Mouse (Mus musculus): ENCODE results near the gene Cabp4. TPM values are rescaled to one million over a fixed set of nuclear protein-coding genes. Genes with fewer than 3 reads are reported as not detected.

Cabp4 gene
- polyA plus RNA-seq, 1 experiment from 2014 or later, result not detected

DNA sequence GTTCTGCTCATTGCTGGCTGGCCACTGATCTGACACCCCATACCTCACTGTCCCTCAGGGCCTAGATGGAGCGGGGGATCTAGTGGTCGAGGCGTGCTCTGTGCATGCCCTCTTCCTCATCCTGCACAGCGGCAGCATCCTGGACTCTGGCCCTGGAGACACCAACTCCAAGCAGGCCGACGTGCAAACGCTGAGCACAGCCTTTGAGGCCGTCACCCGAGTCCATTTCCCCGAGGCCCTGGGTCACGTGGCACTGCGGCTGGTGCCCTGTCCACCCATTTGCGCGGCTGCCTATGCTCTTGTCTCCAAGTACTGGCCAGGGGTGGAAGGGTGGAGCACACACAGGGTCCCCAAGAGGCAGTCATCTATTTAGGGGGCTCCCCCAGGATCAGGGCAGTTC, 37.2 kb downstream of the Cabp4 start:
- Histone ChIP-seq H3K27me3 (replicated peaks) (peaks cover 22% of the 10 kb centered on the region), H3K9ac (no peak overlapping the region), H3K4me1 (no peaks in the 10 kb centered on the region), H3K9me3 (no peaks in the 10 kb centered on the region), H3K27ac (replicated peaks) (no peak overlapping the region), H3K36me3 (peaks cover 57% of the 10 kb centered on the region), H3K4me2 (no peak overlapping the region), H3K4me3 (no peak overlapping the region)
- no peak for ATAC-seq (ENCODE audit: extremely low read depth, insufficient number of reproducible peaks, low FRiP score, low TSS enrichment)
- WGBS, result 82% methylated on average over 14 of the region's 14 CpGs

DNA sequence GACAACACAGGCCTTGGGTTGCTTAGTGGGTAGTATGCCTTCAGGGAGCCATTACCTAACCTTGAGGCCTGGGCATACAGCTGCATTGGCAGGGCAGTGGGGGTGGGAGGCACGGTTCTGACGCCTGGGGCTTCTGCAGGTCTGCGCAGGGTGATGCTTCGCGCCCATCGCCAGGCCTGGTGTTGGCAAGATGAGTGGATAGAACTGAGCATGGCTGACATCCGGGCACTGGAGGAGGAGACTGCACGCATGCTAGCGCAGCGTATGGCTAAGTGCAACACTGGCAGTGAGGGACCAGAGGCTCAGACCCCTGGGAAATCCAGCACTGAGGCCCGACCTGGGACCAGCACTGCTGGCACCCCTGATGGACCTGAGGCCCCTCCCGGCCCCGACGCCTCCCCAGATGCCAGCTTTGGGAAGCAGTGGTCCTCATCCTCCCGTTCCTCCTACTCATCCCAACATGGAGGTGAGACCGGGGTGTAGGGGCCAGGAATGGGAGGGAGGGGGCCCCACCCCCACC, 39.1 kb downstream of the Cabp4 start:
- peaks cover 38% of the 10 kb centered on the region for H3K27me3 ChIP-seq (replicated peaks)
- H3K9ac ChIP-seq, result no peak overlapping the region
- H3K4me1 ChIP-seq, result peaks cover 17% of the 10 kb centered on the region
- no peak overlapping the region for H3K4me3 ChIP-seq
- H3K9me3 ChIP-seq, result no peaks in the 10 kb centered on the region
- no peak overlapping the region for H3K27ac ChIP-seq (replicated peaks)
- peaks cover 47% of the 10 kb centered on the region for H3K36me3 ChIP-seq
- no peak overlapping the region for H3K4me2 ChIP-seq
- ATAC-seq (ENCODE audit: extremely low read depth, insufficient number of reproducible peaks, low FRiP score, low TSS enrichment), result no peak
- WGBS, result 78% methylated on average over 16 of the region's 16 CpGs

DNA sequence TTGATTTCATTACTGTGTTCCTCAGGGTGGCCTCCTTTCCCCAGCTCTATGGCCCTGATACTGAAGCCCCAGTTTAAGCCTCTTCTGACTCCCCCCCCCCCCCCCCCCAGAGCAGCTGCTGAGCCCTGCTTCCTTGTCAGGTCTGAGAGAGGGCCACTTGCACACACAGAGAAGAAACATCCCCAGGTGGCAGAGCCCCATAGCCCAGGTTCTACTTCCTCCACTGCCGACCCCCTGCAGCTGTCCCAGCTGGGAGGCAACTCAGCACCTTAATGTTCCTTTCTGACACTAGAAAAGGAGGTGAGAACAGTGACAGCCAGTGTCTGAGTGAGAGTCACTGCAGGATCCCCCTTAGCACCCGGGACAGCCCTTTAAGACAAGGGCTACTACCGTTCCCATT, 40.0 kb downstream of the Cabp4 start:
- Histone ChIP-seq H3K9ac (no peak overlapping the region), H3K27me3 (replicated peaks) (peaks cover 38% of the 10 kb centered on the region), H3K36me3 (peaks cover 44% of the 10 kb centered on the region), H3K27ac (replicated peaks) (no peak overlapping the region), H3K9me3 (no peaks in the 10 kb centered on the region), H3K4me2 (no peak overlapping the region), H3K4me1 (peaks cover 25% of the 10 kb centered on the region), H3K4me3 (no peak overlapping the region)
- ATAC-seq (ENCODE audit: extremely low read depth, insufficient number of reproducible peaks, low FRiP score, low TSS enrichment), result no peak
- WGBS, result 41% methylated on average over 3 of the region's 3 CpGs

DNA sequence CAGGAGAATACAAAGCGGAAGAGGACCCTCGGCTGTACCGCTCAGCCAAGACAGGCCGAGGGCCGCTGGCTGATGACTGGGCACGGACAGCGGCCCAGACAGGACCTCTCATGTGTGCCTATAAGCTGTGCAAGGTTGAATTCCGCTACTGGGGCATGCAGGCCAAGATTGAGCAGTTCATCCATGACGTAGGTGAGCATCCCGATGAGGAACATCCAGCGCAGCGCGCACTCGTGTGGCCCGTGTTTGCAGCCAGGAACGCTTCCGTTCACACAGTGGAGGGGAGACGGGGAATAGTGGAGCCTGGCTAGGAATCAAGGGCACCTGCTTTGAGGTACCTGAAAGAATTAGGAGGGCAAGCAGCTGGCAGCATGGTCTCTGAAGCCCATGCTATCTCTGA, 40.5 kb downstream of the Cabp4 start:
- 91% methylated on average over 18 of the region's 18 CpGs for WGBS
- H3K4me2 ChIP-seq, result no peak overlapping the region
- peaks cover 30% of the 10 kb centered on the region for H3K4me1 ChIP-seq
- no peak for ATAC-seq (ENCODE audit: extremely low read depth, insufficient number of reproducible peaks, low FRiP score, low TSS enrichment)
- no peak overlapping the region for H3K9ac ChIP-seq
- H3K27ac ChIP-seq (replicated peaks), result no peak overlapping the region
- peaks cover 38% of the 10 kb centered on the region for H3K27me3 ChIP-seq (replicated peaks)
- H3K9me3 ChIP-seq, result no peaks in the 10 kb centered on the region
- H3K36me3 ChIP-seq, result peaks cover 44% of the 10 kb centered on the region
- no peak overlapping the region for H3K4me3 ChIP-seq

DNA sequence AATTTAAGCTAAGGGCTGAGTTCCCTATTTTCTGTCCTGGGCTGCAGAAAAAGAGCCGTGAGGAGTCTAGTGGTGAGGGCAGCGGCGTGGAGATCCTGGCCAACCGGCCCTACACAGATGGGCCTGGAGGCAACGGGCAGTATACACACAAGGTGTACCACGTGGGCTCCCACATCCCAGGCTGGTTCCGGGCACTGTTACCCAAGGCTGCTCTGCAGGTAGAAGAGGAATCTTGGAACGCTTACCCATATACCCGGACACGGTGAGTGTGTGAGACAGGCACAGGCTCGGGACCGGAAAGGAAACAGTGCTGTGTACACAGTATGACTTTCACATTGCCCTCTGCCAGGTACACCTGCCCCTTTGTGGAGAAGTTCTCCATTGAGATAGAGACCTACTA, 41.2 kb downstream of the Cabp4 start:
- ATAC-seq (ENCODE audit: extremely low read depth, insufficient number of reproducible peaks, low FRiP score, low TSS enrichment), result no peak
- peaks cover 40% of the 10 kb centered on the region for H3K36me3 ChIP-seq
- H3K27ac ChIP-seq (replicated peaks), result no peak overlapping the region
- 90% methylated on average over 12 of the region's 12 CpGs for WGBS
- no peaks in the 10 kb centered on the region for H3K9me3 ChIP-seq
- H3K27me3 ChIP-seq (replicated peaks), result peaks cover 38% of the 10 kb centered on the region
- H3K4me3 ChIP-seq, result no peak overlapping the region
- peaks cover 37% of the 10 kb centered on the region for H3K4me1 ChIP-seq
- no peak overlapping the region for H3K9ac ChIP-seq
- H3K4me2 ChIP-seq, result no peak overlapping the region

DNA sequence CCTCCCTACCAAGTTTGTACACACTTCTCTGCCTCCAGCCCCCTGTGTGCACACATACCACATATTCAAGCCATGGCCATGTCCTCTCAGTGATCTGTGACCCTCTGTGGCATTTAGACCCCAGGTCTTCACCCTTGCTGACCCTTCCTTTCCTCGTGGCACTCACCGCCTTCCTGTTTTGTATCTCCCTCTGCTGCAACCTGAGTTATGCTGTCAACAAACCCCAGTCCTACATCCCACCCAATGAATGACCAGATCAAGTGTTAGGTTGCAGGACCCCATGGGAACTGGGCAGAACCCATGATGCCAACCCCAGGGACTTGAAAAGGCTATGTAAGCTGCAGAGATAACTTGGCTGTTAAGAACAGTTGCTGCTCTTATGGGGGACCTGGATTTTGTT, 41.8 kb downstream of the Cabp4 start:
- Histone ChIP-seq H3K4me1 (peaks cover 40% of the 10 kb centered on the region), H3K36me3 (peaks cover 37% of the 10 kb centered on the region), H3K9ac (no peak overlapping the region), H3K4me2 (no peak overlapping the region), H3K27me3 (replicated peaks) (peaks cover 38% of the 10 kb centered on the region), H3K9me3 (no peaks in the 10 kb centered on the region), H3K27ac (replicated peaks) (no peak overlapping the region), H3K4me3 (no peak overlapping the region)
- 80% methylated on average over 2 of the region's 2 CpGs for WGBS
- no peak for ATAC-seq (ENCODE audit: extremely low read depth, insufficient number of reproducible peaks, low FRiP score, low TSS enrichment)

DNA sequence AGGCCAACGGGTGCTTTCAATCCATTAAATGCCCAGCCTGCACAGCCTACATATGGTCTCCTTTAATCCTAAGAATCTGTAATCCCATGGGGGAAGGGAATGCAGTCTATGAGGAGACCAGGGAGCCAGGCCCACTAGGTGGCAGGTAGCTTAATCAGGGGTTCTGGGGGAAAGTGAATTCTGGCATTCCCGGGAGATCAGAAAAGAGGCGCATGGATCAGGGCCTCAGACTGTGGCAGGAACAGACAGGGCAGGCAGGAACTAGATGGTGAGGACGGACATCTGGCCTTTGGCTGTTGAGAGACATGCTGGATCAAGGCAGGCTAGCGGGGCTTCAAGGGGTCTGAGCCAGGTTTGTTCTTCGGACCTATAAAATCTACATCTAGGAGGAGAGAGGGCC, 42.4 kb downstream of the Cabp4 start:
- peaks cover 31% of the 10 kb centered on the region for H3K36me3 ChIP-seq
- peak overlapping the region; percentile 89 for H3K4me2 ChIP-seq
- no peaks in the 10 kb centered on the region for H3K9me3 ChIP-seq
- H3K27me3 ChIP-seq (replicated peaks), result peaks cover 38% of the 10 kb centered on the region
- no peak overlapping the region for H3K27ac ChIP-seq (replicated peaks)
- H3K9ac ChIP-seq, result peak overlapping the region; percentile 83; the same call in 1 of the 2 replicates
- no peak for ATAC-seq (ENCODE audit: extremely low read depth, insufficient number of reproducible peaks, low FRiP score, low TSS enrichment)
- 67% methylated on average over 6 of the region's 6 CpGs for WGBS
- H3K4me1 ChIP-seq, result peaks cover 43% of the 10 kb centered on the region
- H3K4me3 ChIP-seq, result peak overlapping the region; percentile 64; the same call in 1 of the 2 replicates

DNA sequence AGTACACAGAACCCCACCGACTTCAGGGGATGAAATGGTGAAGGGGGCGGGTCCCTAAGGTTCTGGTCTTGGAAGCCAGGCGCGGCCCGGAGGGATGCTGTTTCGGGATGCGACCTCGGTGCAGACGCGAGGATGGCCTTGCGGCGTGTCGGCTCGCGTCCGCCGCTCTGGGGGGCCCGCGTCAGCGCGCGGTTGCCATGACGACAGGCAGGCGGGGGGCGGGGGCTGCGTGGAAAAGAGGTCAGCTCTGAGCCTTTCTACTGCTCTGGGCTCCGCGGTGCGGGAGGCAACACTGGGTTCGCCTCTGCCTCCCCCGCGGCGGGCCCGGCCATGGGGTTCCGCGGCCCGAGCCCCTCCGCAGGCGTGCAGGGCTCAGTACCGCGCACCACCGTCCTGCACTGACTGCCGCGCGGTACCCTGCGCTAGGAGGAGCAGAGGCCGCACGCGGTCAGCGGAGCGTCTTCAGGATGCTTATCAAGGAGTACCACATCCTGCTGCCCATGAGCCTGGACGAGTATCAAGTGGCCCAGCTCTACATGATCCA, 43.0 kb downstream of the Cabp4 start:
- no peak for ATAC-seq (ENCODE audit: extremely low read depth, insufficient number of reproducible peaks, low FRiP score, low TSS enrichment)
- WGBS, result 1% methylated on average over 52 of the region's 52 CpGs
- H3K9ac ChIP-seq, result peak overlapping the region; percentile 83
- peak overlapping the region; percentile 89 for H3K4me2 ChIP-seq
- H3K27ac ChIP-seq (replicated peaks), result no peak overlapping the region
- peaks cover 24% of the 10 kb centered on the region for H3K36me3 ChIP-seq
- peaks cover 38% of the 10 kb centered on the region for H3K27me3 ChIP-seq (replicated peaks)
- peaks cover 49% of the 10 kb centered on the region for H3K4me1 ChIP-seq
- no peaks in the 10 kb centered on the region for H3K9me3 ChIP-seq
- peak overlapping the region; percentile 64 for H3K4me3 ChIP-seq

DNA sequence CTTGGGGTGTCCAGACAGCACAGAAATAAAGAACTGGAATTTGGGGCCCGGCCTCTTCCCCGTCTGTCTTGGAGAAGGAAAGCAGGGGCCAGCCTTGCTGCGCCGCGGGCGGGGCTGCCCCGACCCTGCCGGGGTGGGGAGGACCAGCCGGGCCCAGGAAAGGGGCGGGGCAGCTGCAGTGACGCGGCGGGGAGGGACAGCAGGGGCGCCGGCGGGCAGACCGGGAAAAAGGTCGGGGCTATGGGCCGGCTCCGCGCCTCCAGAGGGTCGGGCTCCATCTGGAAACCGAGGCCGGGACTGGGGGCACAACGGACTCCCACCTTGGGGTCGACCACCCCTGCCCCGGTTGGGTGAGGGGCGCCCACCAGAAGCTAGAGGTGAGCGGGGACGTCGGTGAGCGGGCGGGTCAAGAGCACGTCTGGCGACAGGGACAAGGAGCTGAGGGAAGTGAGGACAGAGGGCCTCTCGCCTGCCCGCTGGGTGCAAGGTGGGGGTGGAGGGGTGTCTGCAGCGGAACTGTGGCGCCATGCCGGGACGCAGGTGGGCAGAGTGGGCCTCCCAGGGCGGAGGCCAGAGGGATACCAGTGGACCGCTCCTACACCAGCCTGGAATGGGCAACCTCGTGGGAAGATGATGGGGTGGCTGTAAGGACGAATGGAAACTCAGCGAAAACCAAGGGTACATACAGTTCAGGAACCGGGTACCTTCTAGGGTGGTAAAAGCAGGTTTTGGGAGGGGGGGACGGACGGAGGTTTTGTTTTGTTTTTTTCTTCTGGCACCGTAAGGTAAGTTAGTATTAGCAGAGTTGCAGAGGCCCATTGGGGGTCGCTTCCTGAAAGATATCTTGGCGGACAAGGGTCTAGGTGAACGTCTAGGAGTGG, 43.8 kb downstream of the Cabp4 start, which contains the start of gene Pitpnm1:
Pitpnm1 (plus strand) TSS at position 162 of the 881 bp plus-strand sequence.
- ATAC-seq (ENCODE audit: extremely low read depth, insufficient number of reproducible peaks, low FRiP score, low TSS enrichment), result peak; percentile 27; the same call in 1 of the 2 replicates
- under 1% methylated on average over 53 of the region's 53 CpGs for WGBS
- Histone ChIP-seq H3K27ac (replicated peaks) (peak within 1 kb of the TSS; percentile 43), H3K4me2 (peak within 1 kb of the TSS; percentile 89), H3K27me3 (replicated peaks) (peaks cover 38% of the 10 kb centered on the region), H3K4me3 (peak within 1 kb of the TSS; percentile 64), H3K4me1 (peaks cover 49% of the 10 kb centered on the region), H3K9ac (peak within 1 kb of the TSS; percentile 83), H3K36me3 (peaks cover 17% of the 10 kb centered on the region; the same call in 1 of the 2 replicates), H3K9me3 (no peaks in the 10 kb centered on the region)

DNA sequence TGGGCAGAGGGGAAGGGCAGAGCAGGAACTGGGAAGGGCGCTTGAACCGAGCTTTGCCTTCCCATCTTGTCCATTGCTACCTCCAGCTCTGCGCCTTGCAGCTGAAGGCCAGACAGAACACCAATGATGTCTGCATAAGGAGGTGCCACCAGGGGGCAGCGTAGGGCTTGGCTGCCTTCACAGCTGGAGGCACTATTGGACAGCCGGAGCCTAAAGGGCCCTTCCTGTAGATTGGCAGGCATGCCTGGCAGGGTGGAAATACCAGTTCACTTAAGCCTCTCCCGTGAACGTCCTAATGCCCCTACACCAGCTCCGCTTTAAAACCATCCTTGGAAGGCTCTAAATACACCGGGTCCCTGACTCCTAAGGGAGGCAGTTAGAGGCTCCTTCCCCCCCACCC, 44.8 kb downstream of the Cabp4 start:
- peaks cover 49% of the 10 kb centered on the region for H3K4me1 ChIP-seq
- no peak for ATAC-seq (ENCODE audit: extremely low read depth, insufficient number of reproducible peaks, low FRiP score, low TSS enrichment)
- H3K9me3 ChIP-seq, result no peaks in the 10 kb centered on the region
- H3K9ac ChIP-seq, result peak overlapping the region; percentile 83
- WGBS, result 4% methylated on average over 9 of the region's 9 CpGs
- H3K36me3 ChIP-seq, result peaks cover 10% of the 10 kb centered on the region; the same call in 1 of the 2 replicates
- H3K4me2 ChIP-seq, result peak overlapping the region; percentile 89
- peak overlapping the region; percentile 43; the same call in 1 of the 2 replicates for H3K27ac ChIP-seq (replicated peaks)
- H3K4me3 ChIP-seq, result peak overlapping the region; percentile 64
- H3K27me3 ChIP-seq (replicated peaks), result peaks cover 38% of the 10 kb centered on the region

DNA sequence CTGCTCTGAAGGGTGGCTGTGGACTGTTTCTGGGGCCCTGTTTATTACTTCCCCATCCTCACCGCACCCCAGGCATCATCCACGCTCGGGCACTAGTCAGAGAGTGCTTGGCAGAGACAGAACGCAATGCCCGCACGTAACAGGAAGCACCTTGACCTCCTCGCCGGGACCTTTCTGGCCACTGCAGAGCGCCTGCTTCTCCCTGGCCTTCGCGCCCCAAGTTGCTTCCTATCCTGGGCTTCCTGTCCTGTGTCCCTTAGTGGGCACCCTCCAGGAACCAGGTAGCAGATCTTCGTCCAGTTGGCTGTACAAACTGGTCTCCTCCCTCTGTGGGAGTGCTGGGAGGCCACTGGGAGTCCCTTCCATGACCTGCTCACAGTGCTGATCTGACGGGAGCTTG, 45.4 kb downstream of the Cabp4 start:
- no peak overlapping the region for H3K9ac ChIP-seq
- H3K4me1 ChIP-seq, result peaks cover 49% of the 10 kb centered on the region
- ATAC-seq (ENCODE audit: extremely low read depth, insufficient number of reproducible peaks, low FRiP score, low TSS enrichment), result no peak
- peaks cover 9% of the 10 kb centered on the region; the same call in 1 of the 2 replicates for H3K36me3 ChIP-seq
- H3K27me3 ChIP-seq (replicated peaks), result peaks cover 34% of the 10 kb centered on the region
- no peaks in the 10 kb centered on the region for H3K9me3 ChIP-seq
- no peak overlapping the region for H3K27ac ChIP-seq (replicated peaks)
- WGBS, result 89% methylated on average over 13 of the region's 13 CpGs
- H3K4me2 ChIP-seq, result peak overlapping the region; percentile 80
- H3K4me3 ChIP-seq, result no peak overlapping the region
